15 mouse cellular contexts compared by ENCODE assay signal in the genomic region with DNA sequence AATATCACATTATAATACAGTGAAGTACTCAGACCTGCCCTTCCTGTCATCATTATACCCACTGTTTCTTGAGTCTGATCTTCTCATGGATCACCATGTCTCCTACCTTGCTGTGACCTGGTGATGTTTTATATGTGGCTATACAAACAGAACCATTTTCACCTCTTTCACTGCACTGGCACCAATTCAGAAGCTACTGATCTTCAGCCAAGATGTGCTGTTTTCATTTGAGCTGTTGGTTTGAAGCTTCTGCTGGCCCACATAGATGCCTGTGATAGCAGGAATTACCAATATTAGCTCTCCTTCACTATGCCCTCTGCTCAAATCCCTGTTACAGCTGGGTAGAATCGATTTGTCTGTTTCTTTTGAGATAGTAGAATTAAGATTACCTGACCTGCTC.
DNase-seq lines count a peak whose midpoint lies in the region; TF ChIP-seq lines count a peak whose summit lies in the region.
"Had no signal": no experiment of that assay in that cellular context is flagged by ENCODE, and none has a peak within 500 bp of the region (broad histone marks: within the 10 kb centered on the region; RNA-seq: fewer than 3 reads in every experiment).

No protein-coding gene starts in this region.

- peak; percentile 55 to 66 for DNase-seq in cerebellum, postnatal 14 days
- no peak for DNase-seq in cerebellum, adult 11 months
- peak; percentile 8 for DNase-seq in left cerebral cortex, postnatal 4 days
- DNase-seq in left cerebral cortex, adult 8-10 months (ENCODE audit: low spot score in 2 of 2), result no peak
- DNase-seq in brain, embryonic 14.5 days (ENCODE audit: low read depth), result peak; percentile 12
- no peak for DNase-seq in adipocyte (ENCODE audit: low spot score)
- DNase-seq: adrenal gland, adult 8-10 months; adrenal gland, postnatal 25 days; cerebellum, adult 9-10 months; embryo, embryonic 11 days; gastrocnemius, postnatal 25 days; heart, adult 18-20 months; heart, postnatal 10 days; heart, postnatal 36 days; kidney, adult 11 months had no signal

- intact Hi-C loops in left cerebral cortex, postnatal 4 days (cut with DNase I), result no loop called here

- no peak for TF ChIP-seq CTCF in brain, embryonic 14.5 days (IDR thresholded peaks at IDR 0.05; ENCODE audit: borderline replicate concordance, extremely low read depth, insufficient read depth, insufficient read length)

- TF ChIP-seq POLR2A in brain, embryonic 14.5 days (IDR thresholded peaks at IDR 0.05; ENCODE audit: borderline replicate concordance, extremely low read depth, insufficient read depth, insufficient read length, poor library complexity, severe bottlenecking), result no peak

Comparison
In these comparisons a context has a peak if more than half of its experiments do, and no peak if none do; other contexts are left out.
1. DNase-seq: peak in cerebellum, postnatal 14 days (2 of 2), left cerebral cortex, postnatal 4 days (single experiment) and brain, embryonic 14.5 days (single experiment); none in cerebellum, adult 11 months (single experiment), left cerebral cortex, adult 8-10 months (0 of 2) and adipocyte (single experiment).